Mouse (Mus musculus): ENCODE results near the gene Th. TPM values are rescaled to one million over a fixed set of nuclear protein-coding genes. Genes with fewer than 3 reads are reported as not detected.
A peak's percentile ranks its signal among the peaks of the same experiment; 100 is the strongest.

Th gene
- total RNA-seq (2015; ENCODE audit: low replicate concordance) (not detected in 2 replicates), total RNA-seq (2017; ENCODE audit: low replicate concordance) (not detected in 2 replicates)

- ATAC-seq (replicated peaks; ENCODE audit: low FRiP score, poor library complexity, severe bottlenecking): no peak
Observed at GRCm38 (mm10) chr7:142931028-142931427, at the start of gene Th. Gene Th, minus strand, starts transcription at chr7:142931128.

DNA sequence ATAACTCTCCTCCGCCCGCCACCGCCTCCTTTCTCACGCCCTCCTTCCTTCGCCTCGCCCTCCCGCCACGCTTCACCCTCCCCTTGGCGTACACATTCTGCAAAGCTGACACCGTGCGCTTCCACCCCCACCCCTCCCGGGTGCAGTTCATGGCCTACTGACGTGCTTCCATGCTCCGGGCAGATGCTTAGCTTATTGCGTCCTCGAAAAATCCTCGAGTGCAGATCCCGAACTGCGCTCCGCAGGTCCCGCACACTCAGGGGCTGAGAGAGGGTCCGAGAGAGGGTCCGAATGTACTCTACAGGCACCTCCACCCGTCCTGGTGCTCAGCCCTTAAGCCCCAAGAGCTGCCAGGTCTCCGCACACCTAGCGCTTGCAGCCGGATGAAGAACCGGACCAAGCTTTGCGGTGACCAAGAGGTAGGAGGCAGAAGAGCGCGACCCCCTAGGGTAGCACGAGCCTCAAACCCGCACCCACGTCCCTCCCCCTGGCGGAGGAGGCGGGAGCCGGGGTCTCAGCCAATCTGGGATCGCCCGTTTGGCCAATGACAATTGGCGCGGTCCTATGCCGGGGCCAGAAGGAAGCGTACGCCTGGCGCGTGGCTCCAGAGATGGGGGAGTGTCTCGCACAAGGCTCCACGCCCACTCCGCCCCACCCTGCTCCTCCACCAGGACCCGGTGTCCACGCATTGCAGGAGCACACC lies 38.0 kb upstream of the Th start, which contains the start of gene Ascl2:
TSS of gene Ascl2 (minus strand) at position 456 of the 703 bp plus-strand sequence.
- ATAC-seq (replicated peaks; ENCODE audit: low FRiP score, poor library complexity, severe bottlenecking): no peak

- no peak for ATAC-seq (replicated peaks; ENCODE audit: low FRiP score, poor library complexity, severe bottlenecking)
Observed at GRCm38 (mm10) chr7:142967884-142968808, 37.2 kb upstream of the Th start.

DNA sequence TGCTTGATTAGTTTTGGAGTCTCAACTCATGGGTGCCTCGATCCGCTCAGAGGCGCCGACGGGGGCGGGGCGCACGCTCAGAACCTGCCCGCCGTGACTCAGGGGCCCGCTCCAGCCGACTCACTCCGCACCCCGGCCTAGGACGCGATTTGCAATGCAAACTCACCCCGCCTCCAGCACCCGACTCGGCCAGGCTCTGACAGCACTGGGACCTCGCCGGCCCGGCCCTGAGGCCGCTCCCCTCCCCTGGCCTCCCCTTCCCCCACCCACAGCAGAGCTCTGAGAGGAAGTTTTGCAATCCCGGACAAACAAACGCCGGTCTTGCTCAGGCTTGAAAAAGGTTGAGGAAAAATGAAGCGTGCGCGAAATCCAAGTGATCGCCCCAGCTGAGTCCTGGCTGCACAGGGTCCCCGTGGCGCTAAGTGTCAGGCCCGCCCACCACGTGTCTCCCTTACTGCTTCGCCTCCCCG lies 36.5 kb upstream of the Th start:
- ATAC-seq (replicated peaks; ENCODE audit: low FRiP score, poor library complexity, severe bottlenecking): no peak

DNA sequence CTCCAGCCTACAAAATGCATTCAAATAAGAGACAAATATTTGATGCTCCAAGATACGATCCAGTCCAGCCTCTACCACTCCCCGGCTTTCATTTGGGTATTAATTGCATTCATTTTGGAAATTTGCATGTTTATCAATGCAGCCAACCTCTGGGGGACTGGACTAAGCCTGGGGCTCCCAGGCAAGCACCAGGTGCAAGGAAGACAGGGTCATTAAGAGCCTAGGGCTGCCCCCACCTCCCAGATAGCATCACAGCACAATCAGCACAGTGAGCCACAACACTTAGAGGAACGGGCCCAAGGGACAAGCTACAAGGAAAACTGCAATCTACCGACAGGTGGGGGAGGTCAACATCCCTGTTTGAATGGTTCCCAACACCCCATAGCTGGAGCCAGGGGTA lies 28.8 kb upstream of the Th start:
- ATAC-seq (replicated peaks; ENCODE audit: low FRiP score, poor library complexity, severe bottlenecking): no peak

DNA sequence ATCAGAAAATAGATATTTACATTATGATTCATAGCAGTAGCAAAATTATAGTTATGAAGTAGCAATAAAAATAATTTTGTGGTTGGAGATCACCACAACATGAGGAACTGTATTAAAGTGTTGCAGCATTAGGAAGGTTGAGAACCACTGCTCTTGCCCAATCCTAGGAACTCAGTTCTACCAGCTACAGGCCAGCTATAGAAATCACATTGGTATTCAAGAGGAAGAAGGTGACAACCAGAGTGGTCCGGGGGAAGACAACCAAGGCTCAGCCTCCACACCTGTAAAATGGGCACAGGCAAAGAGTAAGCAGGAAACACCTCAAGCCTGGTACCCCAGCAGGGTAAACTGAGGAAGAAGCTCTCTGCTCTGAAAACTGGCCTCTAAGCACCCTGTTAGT lies 27.9 kb upstream of the Th start:
- no peak for ATAC-seq (replicated peaks; ENCODE audit: low FRiP score, poor library complexity, severe bottlenecking)

GRCm38 (mm10) chr7:142956018-142956417 lies 25.1 kb upstream of the Th start:
- ATAC-seq (replicated peaks; ENCODE audit: low FRiP score, poor library complexity, severe bottlenecking): no peak

DNA sequence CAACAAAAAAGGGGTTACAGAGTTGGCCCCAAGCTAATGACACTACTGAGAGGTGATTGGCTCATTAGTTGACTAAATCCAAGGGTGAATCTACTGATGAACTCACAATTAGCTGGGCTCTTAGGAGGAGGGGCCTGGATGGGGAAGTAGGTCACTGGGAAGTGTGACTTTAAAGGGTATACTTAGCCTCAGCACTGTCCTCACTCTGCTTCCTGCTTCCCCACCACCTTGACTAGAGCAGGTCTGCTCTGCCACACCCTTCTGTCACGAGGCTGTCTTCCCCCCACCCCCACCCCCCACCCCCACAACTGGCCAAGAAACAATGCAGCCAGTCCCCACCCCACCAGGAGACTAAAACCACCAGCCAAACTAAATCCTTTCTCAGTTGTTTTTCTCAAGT lies 18.6 kb upstream of the Th start:
- ATAC-seq (replicated peaks; ENCODE audit: low FRiP score, poor library complexity, severe bottlenecking): no peak

DNA sequence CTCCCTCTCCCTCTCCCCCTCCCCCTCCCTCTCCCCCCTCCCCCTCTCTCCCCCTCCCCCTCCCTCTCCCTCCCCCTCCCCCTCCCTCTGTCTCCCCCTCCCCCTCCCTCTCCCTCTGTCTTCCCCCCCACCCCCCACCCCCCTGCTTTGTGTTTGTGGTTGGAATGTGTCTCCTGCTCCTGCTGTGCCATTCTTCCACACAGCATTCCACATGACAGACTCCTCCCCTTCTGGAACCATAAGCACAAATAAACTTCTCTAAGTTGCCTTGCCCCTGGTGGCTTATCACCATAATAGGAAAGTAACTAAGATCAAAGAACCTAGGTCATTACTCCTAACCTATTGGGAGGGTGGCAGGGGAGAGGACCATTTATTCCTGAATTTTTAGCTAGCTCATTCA lies 6.7 kb upstream of the Th start:
- no peak for ATAC-seq (replicated peaks; ENCODE audit: low FRiP score, poor library complexity, severe bottlenecking)

- ATAC-seq (replicated peaks; ENCODE audit: low FRiP score, poor library complexity, severe bottlenecking): no peak; the same call in 1 of the 2 replicates
Observed at GRCm38 (mm10) chr7:142935708-142936107, 4.8 kb upstream of the Th start.

DNA sequence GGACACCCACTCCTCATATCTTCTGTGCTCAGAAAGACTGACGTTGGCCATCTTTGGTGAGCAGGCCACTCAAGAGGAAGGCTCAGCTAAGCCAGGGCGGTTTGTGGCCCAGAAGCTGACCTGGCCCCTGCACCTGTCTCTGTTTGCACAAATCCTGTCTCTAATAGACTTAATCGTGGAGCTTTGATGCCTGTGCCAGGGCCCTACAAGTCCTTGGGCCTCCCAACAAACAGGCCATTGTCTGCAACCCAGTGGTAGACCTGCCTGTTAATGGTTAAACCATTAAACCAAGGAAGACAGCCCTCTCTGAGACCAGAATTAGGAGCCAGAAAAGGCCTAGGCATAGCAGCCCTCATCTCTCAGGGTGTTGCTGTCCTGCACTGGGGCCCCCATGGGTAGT lies 1.5 kb upstream of the Th start:
- no peak for ATAC-seq (replicated peaks; ENCODE audit: low FRiP score, poor library complexity, severe bottlenecking)

- no peak for ATAC-seq (replicated peaks; ENCODE audit: low FRiP score, poor library complexity, severe bottlenecking)
Observed at GRCm38 (mm10) chr7:142929516-142929915, 1.4 kb downstream of the Th start.

GRCm38 (mm10) chr7:142927293-142927692 lies 3.6 kb downstream of the Th start:
- ATAC-seq (replicated peaks; ENCODE audit: low FRiP score, poor library complexity, severe bottlenecking): no peak

DNA sequence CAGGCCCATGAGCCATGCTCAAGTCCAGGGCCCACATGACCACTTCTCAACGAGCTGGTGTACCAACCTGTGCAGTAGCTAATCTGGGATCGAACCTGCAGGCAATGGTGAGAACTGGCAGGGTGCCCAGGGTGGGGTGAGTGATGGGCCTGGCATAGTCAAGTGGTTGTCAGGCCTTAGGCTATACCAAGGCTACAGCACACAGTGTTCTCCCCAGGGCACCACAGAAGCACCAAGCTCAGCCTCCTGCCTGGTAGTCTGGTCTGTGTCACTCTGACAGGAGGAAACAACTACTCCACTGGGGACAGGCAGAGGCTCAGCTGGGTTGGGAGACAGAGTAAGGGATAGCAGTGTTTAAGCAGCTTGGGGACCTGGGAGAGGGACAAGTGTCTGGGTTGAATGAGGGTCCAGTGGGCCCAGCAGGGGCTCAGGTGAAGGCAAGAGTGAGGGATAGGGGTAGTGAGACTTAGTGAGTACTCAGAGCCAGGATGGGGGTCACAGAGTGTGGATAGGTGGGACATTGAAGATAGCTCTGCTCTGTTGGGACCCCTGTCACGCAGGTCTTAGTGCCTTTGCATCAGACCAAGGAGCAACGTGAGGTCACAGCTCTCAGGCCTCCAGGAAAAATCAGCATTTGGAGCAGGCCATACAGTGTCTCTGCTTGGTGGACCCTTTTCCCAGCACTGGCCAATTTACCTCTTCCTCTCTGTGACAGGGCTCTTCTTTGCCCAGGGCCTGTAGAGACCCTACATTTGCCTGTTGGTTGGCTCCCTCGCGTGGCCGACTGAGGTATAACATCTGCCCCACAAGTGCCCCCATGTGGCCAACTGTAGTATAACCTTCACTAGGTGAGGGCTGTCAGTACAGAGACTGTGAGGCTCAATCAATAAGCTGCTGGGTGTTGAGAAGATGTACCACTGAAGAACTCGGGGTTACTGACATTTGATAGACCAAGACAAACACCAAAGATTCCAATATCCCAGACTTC lies 12.0 kb downstream of the Th start:
- peak; percentile 88 for ATAC-seq (replicated peaks; ENCODE audit: low FRiP score, poor library complexity, severe bottlenecking)

GRCm38 (mm10) chr7:142917659-142918058 lies 13.3 kb downstream of the Th start:
- no peak for ATAC-seq (replicated peaks; ENCODE audit: low FRiP score, poor library complexity, severe bottlenecking)

GRCm38 (mm10) chr7:142916178-142916577 lies 14.8 kb downstream of the Th start:
- ATAC-seq (replicated peaks; ENCODE audit: low FRiP score, poor library complexity, severe bottlenecking): no peak

DNA sequence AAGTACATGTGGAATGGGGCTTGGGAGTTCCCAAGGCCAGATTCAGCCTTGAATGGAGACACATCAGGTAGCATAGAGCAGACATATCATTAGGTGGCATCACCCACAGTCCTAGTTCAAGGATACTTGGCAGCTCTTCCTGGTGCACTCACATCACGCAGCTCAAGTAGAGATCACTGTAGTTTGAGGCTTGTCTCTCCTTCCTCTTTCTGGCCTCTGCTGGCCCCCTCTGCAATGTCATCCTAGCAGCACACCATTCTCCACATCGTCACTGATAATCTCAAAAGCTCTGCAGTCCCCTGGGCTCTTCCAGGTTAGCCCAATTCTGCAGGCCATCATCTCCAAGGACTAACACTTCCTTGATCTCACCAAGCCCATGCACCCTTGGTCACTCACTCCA lies 19.2 kb downstream of the Th start:
- ATAC-seq (replicated peaks; ENCODE audit: low FRiP score, poor library complexity, severe bottlenecking): no peak

GRCm38 (mm10) chr7:142910104-142910503 lies 20.8 kb downstream of the Th start:
- no peak for ATAC-seq (replicated peaks; ENCODE audit: low FRiP score, poor library complexity, severe bottlenecking)

DNA sequence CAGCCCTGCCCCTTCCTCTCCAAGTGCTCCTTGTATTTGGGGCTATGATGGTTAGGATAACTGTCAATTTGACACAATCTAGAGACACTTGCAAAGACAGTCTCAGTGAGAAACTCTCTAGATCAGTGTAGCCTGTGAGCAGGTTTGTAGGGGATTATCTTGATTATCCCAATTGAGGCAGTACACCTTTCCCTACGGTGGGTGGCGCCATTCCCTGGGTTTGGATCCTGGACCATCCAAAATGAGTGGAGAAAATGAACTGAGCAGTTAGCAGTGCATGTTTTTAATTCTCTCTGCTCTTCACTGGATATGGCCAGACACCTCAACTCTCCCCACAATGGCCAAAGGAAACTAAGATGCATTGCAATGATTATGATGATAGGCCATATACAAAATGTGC lies 21.3 kb downstream of the Th start:
- no peak for ATAC-seq (replicated peaks; ENCODE audit: low FRiP score, poor library complexity, severe bottlenecking)

GRCm38 (mm10) chr7:142905606-142906005 lies 25.3 kb downstream of the Th start:
- no peak for ATAC-seq (replicated peaks; ENCODE audit: low FRiP score, poor library complexity, severe bottlenecking)

Data from erythroblast, adult 5-6 weeks (primary cell).